Mouse (Mus musculus) kidney, adult 9 months (tissue): ENCODE results near the gene Olfr1151.

Experiments
- DNase-seq: peaks from one replicate; pipeline ENCODE4 v3.0.0; 2022

Olfr1151 gene

GRCm38 (mm10) chr2:87855562-87855961, at the start of gene Olfr1151:
Gene Olfr1151, plus strand, starts transcription at chr2:87855862.
- no peak for DNase-seq

- DNase-seq: no peak
Observed at GRCm38 (mm10) chr2:87809522-87809921, 46.1 kb upstream of the Olfr1151 start, which contains the start of gene Olfr1145. Gene Olfr1145, plus strand, starts transcription at chr2:87809822.

DNA sequence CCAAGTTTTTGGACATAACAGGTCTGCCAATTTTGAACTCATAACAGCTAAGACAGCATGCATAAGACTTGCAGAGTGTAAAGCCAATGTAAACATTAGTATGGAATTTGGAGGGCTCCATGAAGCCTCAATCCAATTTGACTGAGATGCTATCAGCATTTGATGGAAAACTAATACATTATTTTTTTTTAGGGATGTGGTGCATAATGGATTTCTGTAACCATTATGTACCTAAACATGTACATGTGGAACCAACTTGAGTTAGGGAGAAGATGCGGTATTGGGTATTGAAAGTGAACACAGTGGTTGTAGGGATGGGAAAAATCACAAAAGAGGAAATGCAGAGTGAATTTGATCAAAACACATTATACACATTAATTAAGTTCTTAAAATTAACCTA, 25.4 kb upstream of the Olfr1151 start, which contains the start of gene Olfr1148:
Olfr1148 (plus strand) TSS at position 301 of the 400 bp plus-strand sequence.
- DNase-seq: no peak

GRCm38 (mm10) chr2:87843693-87844092, 12.0 kb upstream of the Olfr1151 start, which contains the start of gene Olfr1150-ps1:
Gene Olfr1150-ps1, plus strand, starts transcription at chr2:87843993.
- DNase-seq: no peak

DNA sequence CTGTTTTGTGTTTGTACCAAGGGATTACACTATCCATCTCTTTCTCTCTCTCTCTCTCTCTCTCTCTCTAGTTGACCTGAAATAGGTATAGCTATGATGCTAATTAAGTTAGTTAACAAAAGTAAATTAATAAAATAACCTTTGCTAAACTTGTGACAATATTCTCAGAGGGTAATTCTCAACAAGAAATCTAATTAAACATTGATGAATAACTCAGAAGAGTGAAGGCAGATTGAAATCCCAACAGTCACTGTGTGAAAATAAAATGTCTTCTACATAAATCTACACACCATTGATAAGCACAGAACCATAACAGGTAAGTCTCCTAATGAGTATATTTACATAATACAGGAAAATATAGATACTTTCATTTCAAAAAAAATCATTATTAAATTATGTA, 10.5 kb downstream of the Olfr1151 start, which contains the start of gene Olfr1152:
Olfr1152 (plus strand) TSS at position 301 of the 400 bp plus-strand sequence.
- DNase-seq: no peak

GRCm38 (mm10) chr2:87894662-87895061, 39.0 kb downstream of the Olfr1151 start, which contains the start of gene Olfr1153:
Gene Olfr1153, plus strand, starts transcription at chr2:87894962.
- DNase-seq: no peak

GRCm38 (mm10) chr2:87905066-87905465, 49.4 kb downstream of the Olfr1151 start, which contains the start of gene Olfr1154:
Gene Olfr1154, minus strand, starts transcription at chr2:87905166.
- DNase-seq: no peak
